Mouse (Mus musculus): Measurements from ENCODE around the gene Nek11.
"Not testable (repeated sequence)": the region's sequence is repeated elsewhere in the genome, so short reads cannot be mapped to it uniquely, and the experiment has no call there.

Nek11 gene

GRCm38 (mm10) chr9:105131253-105132001 lies 263.9 kb downstream of the Nek11 start, which contains the start of gene Nudt16:
TSS of gene Nudt16 (minus strand) at chr9:105131824.
- DNase-seq = peak; percentile 93 to 94

- DNase-seq = no peak
These were observed 265.0 kb downstream of the Nek11 start for GRCm38 (mm10) chr9:105130331-105130730.

DNA sequence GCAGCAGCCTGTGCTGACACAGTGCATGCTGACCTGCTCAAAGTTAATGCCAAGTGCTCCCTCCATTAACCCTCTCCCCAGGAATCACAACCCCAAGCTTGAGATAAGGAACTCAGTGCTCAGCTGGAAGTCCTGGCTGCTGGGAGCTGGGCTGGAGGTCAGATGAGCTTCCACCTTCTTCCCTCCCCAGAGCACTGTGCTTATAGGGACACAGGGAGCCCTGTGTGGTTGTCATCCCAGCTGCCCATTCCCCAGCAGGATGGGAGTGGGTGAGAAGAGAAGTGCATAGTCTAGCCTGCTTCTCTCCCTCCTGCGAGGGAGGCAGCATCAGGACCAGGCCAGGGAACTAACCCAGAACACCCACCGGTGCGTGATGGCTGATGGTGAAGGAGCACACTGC lies 270.1 kb downstream of the Nek11 start:
- DNase-seq = not testable (repeated sequence)
